Mouse (Mus musculus) bone marrow macrophage, adult 2 months (primary cell): ENCODE results near the gene Coq8b.

ENCODE experiments used
- CTCF ChIP-seq: IDR thresholded peaks from 2 replicates; pipeline ENCODE4 v1.5.1; 2012; ENCODE audit warnings: low read depth, mild to moderate bottlenecking, low read length, moderate library complexity
- POLR2A ChIP-seq: IDR thresholded peaks from 2 replicates; pipeline ENCODE4 v1.6.1; 2012; ENCODE audit warnings: mild to moderate bottlenecking, low read depth, low read length, borderline replicate concordance

- TF ChIP-seq CTCF (no peak), POLR2A (no peak)
These were observed 65.3 kb downstream of the Coq8b start for GRCm38 (mm10) chr7:27298033-27298610.
